Mouse (Mus musculus) gastrocnemius, postnatal 4 days (tissue): ENCODE measurements around the gene Rab3ip. TPM values are rescaled to one million over a fixed set of nuclear protein-coding genes. Genes with fewer than 3 reads are reported as not detected.

Experiments
- DNase-seq, 2 experiments: peaks; one replicate each; pipeline ENCODE4 v3.0.0; 2021 to 2022; ENCODE audit warnings: low spot score in 2 of 2, mixed read lengths in 2 of 2
- long read RNA-seq, 2 experiments: library from polyadenylated mRNA; stranded (forward); transcript quantifications; one replicate each; pipeline ENCODE4 v2.0.0; 2021
- total RNA-seq, 2 experiments: library from RNA; stranded (reverse); gene quantifications; 2 replicates each; pipeline ENCODE4 v1.2.3; 2021

The Rab3ip gene
- 10 to 100 TPM; 25.9 to 28.3 TPM for total RNA-seq
- long read RNA-seq, experiment 1, transcript Rab3ip-203 (11 exons, 1,844 nt) = major isoform, 28 of 47 reads
- long read RNA-seq, experiment 1, partial matches to known transcripts = 7 of 47 reads
- long read RNA-seq, experiment 1, other reads (novel, unspliced or antisense) = 10 of 47 reads
- long read RNA-seq, experiment 2, transcript Rab3ip-203 (11 exons, 1,844 nt) = major isoform, 31 of 50 reads
- long read RNA-seq, experiment 2, partial matches to known transcripts = 4 of 50 reads
- long read RNA-seq, experiment 2, other reads (novel, unspliced or antisense) = 13 of 50 reads

- DNase-seq = peak; percentile 87 to 91
Observed at GRCm38 (mm10) chr10:116950009-116950769, at the start of gene Rab3ip. Gene Rab3ip, minus strand, starts transcription at chr10:116950769.

GRCm38 (mm10) chr10:116998716-116999455 is 48.3 kb upstream of the Rab3ip start:
- no peak for DNase-seq

GRCm38 (mm10) chr10:116996236-116996600 is 45.6 kb upstream of the Rab3ip start:
- peak in 1 of 2 experiments; percentile 23 for DNase-seq

GRCm38 (mm10) chr10:116995584-116996235 is 45.1 kb upstream of the Rab3ip start:
- no peak for DNase-seq

GRCm38 (mm10) chr10:116995162-116995561 is 44.6 kb upstream of the Rab3ip start:
- no peak for DNase-seq

- no peak for DNase-seq
Observed at GRCm38 (mm10) chr10:116993971-116994370, 43.4 kb upstream of the Rab3ip start.

GRCm38 (mm10) chr10:116986264-116987082 is 35.9 kb upstream of the Rab3ip start, which contains the start of gene Best3:
Gene Best3, plus strand, starts transcription at chr10:116986314.
- no peak for DNase-seq

- DNase-seq = no peak
Observed at GRCm38 (mm10) chr10:116984836-116985235, 34.3 kb upstream of the Rab3ip start.

- DNase-seq = no peak
Observed at GRCm38 (mm10) chr10:116982526-116982925, 32.0 kb upstream of the Rab3ip start.

GRCm38 (mm10) chr10:116980888-116981287 is 30.3 kb upstream of the Rab3ip start:
- DNase-seq = no peak

GRCm38 (mm10) chr10:116980273-116980672 is 29.7 kb upstream of the Rab3ip start:
- DNase-seq = no peak

GRCm38 (mm10) chr10:116978841-116979240 is 28.3 kb upstream of the Rab3ip start:
- no peak for DNase-seq

- no peak for DNase-seq
Observed at GRCm38 (mm10) chr10:116977858-116978257, 27.3 kb upstream of the Rab3ip start.

GRCm38 (mm10) chr10:116977455-116977854 is 26.9 kb upstream of the Rab3ip start:
- no peak for DNase-seq

GRCm38 (mm10) chr10:116972509-116972908 is 21.9 kb upstream of the Rab3ip start, which contains the start of gene Gm10271:
Gene Gm10271, minus strand, starts transcription at chr10:116972609.
- DNase-seq = no peak

- no peak for DNase-seq
Observed at GRCm38 (mm10) chr10:116968741-116969140, 18.2 kb upstream of the Rab3ip start.

- DNase-seq = no peak
Observed at GRCm38 (mm10) chr10:116966065-116966464, 15.5 kb upstream of the Rab3ip start.

GRCm38 (mm10) chr10:116965297-116965696 is 14.7 kb upstream of the Rab3ip start:
- DNase-seq = no peak

GRCm38 (mm10) chr10:116964571-116964970 is 14.0 kb upstream of the Rab3ip start:
- DNase-seq = no peak

- no peak for DNase-seq
Observed at GRCm38 (mm10) chr10:116964084-116964483, 13.5 kb upstream of the Rab3ip start.
